Mouse (Mus musculus) limb, embryonic 12.5 days (tissue): ENCODE measurements around the gene Poc1b. TPM values are rescaled to one million over a fixed set of nuclear protein-coding genes. Genes with fewer than 3 reads are reported as not detected.
"Not testable (repeated sequence)": the region's sequence is repeated elsewhere in the genome, so short reads cannot be mapped to it uniquely, and the experiment has no call there.

Experiments used
- ATAC-seq: fragments of 200-750 bp; cut with Nextera tagmentation; 2 replicates; pipeline ENCODE4 v1.8.0; 2017; ENCODE audit warnings: low read depth, moderate TSS enrichment; ENCODE audit not compliant: insufficient number of reproducible peaks, insufficient read depth, low FRiP score, low TSS enrichment
- H3K27ac ChIP-seq: fragments of 300-500 bp; sonication (generic); 2 replicates; pipeline ENCODE4 v1.5.1; 2016; ENCODE audit warnings: mild to moderate bottlenecking, moderate library complexity
- H3K27me3 ChIP-seq: fragments of 300-500 bp; sonication (generic); 2 replicates; pipeline ENCODE4 v1.6.1; 2016; ENCODE audit warnings: mild to moderate bottlenecking, moderate library complexity
- H3K36me3 ChIP-seq: fragments of 300-500 bp; sonication (generic); 2 replicates; pipeline ENCODE4 v1.6.1; 2016; ENCODE audit warnings: mild to moderate bottlenecking, moderate library complexity
- H3K4me1 ChIP-seq: fragments of 300-500 bp; sonication (generic); replicated peaks from 2 replicates; pipeline ENCODE4 v1.6.1; 2016
- H3K4me2 ChIP-seq: fragments of 300-500 bp; sonication (generic); 2 replicates; pipeline ENCODE4 v1.6.1; 2016; ENCODE audit warnings: mild to moderate bottlenecking, moderate library complexity
- H3K4me3 ChIP-seq: fragments of 300-500 bp; sonication (generic); replicated peaks from 2 replicates; pipeline ENCODE4 v1.5.1; 2016; ENCODE audit warnings: mild to moderate bottlenecking
- H3K9ac ChIP-seq: fragments of 300-500 bp; sonication (generic); replicated peaks from 2 replicates; pipeline ENCODE4 v1.6.1; 2016; ENCODE audit warnings: mild to moderate bottlenecking, moderate library complexity
- H3K9me3 ChIP-seq: fragments of 300-500 bp; sonication (generic); 2 replicates; pipeline ENCODE4 v1.6.1; 2016; ENCODE audit warnings: mild to moderate bottlenecking, moderate library complexity
- WGBS: fragments of 180-500 bp; shearing (Covaris S2); methylation state at CpG from one replicate; pipeline ENCODE4 v1.1.7; 2016; 5-methylcytosine and 5-hydroxymethylcytosine counted together
- polyA plus RNA-seq: library from polyadenylated mRNA; unstranded; fragments of >200 nt; fragmentation: Nextera tagmentation; extraction: Ambion mirVana; gene quantifications from 2 replicates; pipeline ENCODE4 v1.2.1, GENCODE M21; 2016

The Poc1b gene
- polyA plus RNA-seq, 1 experiment from 2014 or later, result 22.7 TPM

- not testable (repeated sequence) for H3K4me1 ChIP-seq, H3K27ac ChIP-seq, H3K9ac ChIP-seq, H3K9me3 ChIP-seq, H3K27me3 ChIP-seq, H3K4me3 ChIP-seq, H3K4me2 ChIP-seq, ATAC-seq
- H3K36me3 ChIP-seq, result peaks cover 30% of the 10 kb centered on the region; the same call in 1 of the 2 replicates
- 94% methylated on average over 10 of the region's 10 CpGs for WGBS
Measured at GRCm38 (mm10) chr10:99157697-99158096, 50.9 kb downstream of the Poc1b start.

- H3K27ac ChIP-seq, result no peak overlapping the region
Measured at GRCm38 (mm10) chr10:99161987-99162582, 55.2 kb downstream of the Poc1b start.

GRCm38 (mm10) chr10:99163002-99163401 is 56.2 kb downstream of the Poc1b start:
- peaks cover 7% of the 10 kb centered on the region for H3K4me1 ChIP-seq
- H3K4me2 ChIP-seq, result no peak overlapping the region
- no peak for ATAC-seq
- H3K4me3 ChIP-seq, result no peak overlapping the region
- no peak overlapping the region for H3K9ac ChIP-seq
- H3K36me3 ChIP-seq, result peaks cover 10% of the 10 kb centered on the region; the same call in 1 of the 2 replicates
- no peaks in the 10 kb centered on the region for H3K27me3 ChIP-seq
- H3K27ac ChIP-seq, result no peak overlapping the region
- no peaks in the 10 kb centered on the region for H3K9me3 ChIP-seq
- 89% methylated on average over 5 of the region's 5 CpGs for WGBS

More at GRCm38 (mm10) chr10:99161987-99162582, 55.2 kb downstream of the Poc1b start:
- Histone ChIP-seq H3K9me3 (no peaks in the 10 kb centered on the region), H3K4me2 (no peak overlapping the region), H3K27me3 (no peaks in the 10 kb centered on the region), H3K4me1 (peaks cover 7% of the 10 kb centered on the region), H3K9ac (no peak overlapping the region), H3K4me3 (no peak overlapping the region), H3K36me3 (peaks cover 10% of the 10 kb centered on the region; the same call in 1 of the 2 replicates)
- no peak for ATAC-seq
- 37% methylated on average over 8 of the region's 8 CpGs for WGBS

GRCm38 (mm10) chr10:99164871-99165477 is 58.1 kb downstream of the Poc1b start:
- Histone ChIP-seq H3K4me3 (no peak overlapping the region), H3K36me3 (peaks cover 5% of the 10 kb centered on the region; the same call in 1 of the 2 replicates), H3K4me2 (no peak overlapping the region), H3K9me3 (no peaks in the 10 kb centered on the region), H3K27me3 (no peaks in the 10 kb centered on the region), H3K27ac (no peak overlapping the region), H3K4me1 (peaks cover 11% of the 10 kb centered on the region), H3K9ac (no peak overlapping the region)
- peak; percentile 50; the same call in 1 of the 2 replicates for ATAC-seq
- 39% methylated on average over 13 of the region's 13 CpGs for WGBS

DNA sequence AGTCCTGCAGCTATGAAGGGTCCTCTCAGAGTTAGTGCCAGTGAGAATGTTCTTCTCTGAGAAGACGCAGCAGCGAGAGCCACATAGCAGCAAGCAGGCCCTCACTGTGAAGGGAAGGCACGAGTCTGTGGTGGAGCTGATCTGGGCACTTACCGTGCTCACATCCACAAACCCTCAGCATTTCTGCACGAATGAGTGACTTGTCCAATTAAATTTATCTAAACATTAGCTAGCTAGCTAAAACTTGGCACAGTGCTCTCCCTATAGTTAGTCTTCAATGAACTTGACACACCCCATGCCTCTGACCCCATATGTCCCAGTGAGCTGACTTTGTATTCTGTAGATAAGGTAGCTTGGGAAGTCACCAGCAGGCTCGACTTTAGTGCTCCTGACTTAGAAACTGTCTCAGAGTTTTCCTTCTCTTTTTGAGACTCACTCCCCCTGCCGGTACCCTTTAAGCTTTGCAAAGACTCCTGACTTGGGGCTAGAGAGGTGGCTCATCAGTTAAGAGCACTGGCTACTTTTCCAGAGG is 59.0 kb downstream of the Poc1b start:
- H3K4me3 ChIP-seq, result no peak overlapping the region
- no peaks in the 10 kb centered on the region; the same call in 1 of the 2 replicates for H3K36me3 ChIP-seq
- H3K27ac ChIP-seq, result no peak overlapping the region
- no peak for ATAC-seq
- WGBS, result 77% methylated on average over 7 of the region's 7 CpGs
- no peaks in the 10 kb centered on the region for H3K9me3 ChIP-seq
- no peaks in the 10 kb centered on the region for H3K27me3 ChIP-seq
- peaks cover 11% of the 10 kb centered on the region for H3K4me1 ChIP-seq
- no peak overlapping the region for H3K9ac ChIP-seq
- H3K4me2 ChIP-seq, result no peak overlapping the region

DNA sequence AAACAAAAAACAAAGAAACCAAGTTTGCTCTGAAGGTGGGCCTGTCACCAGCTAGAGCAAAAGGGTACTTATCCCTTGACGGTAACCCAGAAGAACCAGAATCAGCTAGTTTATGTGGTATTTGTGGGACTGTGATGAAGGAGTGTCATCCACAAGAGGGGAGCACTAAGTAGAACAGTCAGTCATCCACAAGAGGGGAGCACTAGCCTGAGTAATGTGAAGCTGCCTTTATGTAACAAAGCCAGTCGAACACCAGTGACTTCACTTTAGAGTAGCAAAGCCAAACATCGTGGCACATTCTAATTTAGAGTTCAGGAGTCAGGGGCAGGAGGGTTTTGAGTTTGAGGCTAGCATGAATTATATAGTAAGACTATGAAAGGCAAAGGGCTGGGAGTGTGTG is 59.6 kb downstream of the Poc1b start:
- no peak overlapping the region for H3K27ac ChIP-seq
- no peak for ATAC-seq

GRCm38 (mm10) chr10:99168404-99168803 is 61.6 kb downstream of the Poc1b start:
- Histone ChIP-seq H3K27ac (no peak overlapping the region), H3K36me3 (no peaks in the 10 kb centered on the region), H3K4me1 (peaks cover 29% of the 10 kb centered on the region), H3K9ac (no peak overlapping the region), H3K27me3 (no peaks in the 10 kb centered on the region), H3K9me3 (no peaks in the 10 kb centered on the region), H3K4me3 (no peak overlapping the region), H3K4me2 (no peak overlapping the region)
- WGBS, result 79% methylated on average over 6 of the region's 6 CpGs
- ATAC-seq, result no peak

More for the DNA sequence above, 59.6 kb downstream of the Poc1b start:
- Histone ChIP-seq H3K9me3 (no peaks in the 10 kb centered on the region), H3K27me3 (no peaks in the 10 kb centered on the region), H3K4me1 (peaks cover 15% of the 10 kb centered on the region), H3K9ac (no peak overlapping the region), H3K4me3 (no peak overlapping the region), H3K4me2 (no peak overlapping the region), H3K36me3 (no peaks in the 10 kb centered on the region)
- WGBS, result 74% methylated on average over 3 of the region's 3 CpGs

DNA sequence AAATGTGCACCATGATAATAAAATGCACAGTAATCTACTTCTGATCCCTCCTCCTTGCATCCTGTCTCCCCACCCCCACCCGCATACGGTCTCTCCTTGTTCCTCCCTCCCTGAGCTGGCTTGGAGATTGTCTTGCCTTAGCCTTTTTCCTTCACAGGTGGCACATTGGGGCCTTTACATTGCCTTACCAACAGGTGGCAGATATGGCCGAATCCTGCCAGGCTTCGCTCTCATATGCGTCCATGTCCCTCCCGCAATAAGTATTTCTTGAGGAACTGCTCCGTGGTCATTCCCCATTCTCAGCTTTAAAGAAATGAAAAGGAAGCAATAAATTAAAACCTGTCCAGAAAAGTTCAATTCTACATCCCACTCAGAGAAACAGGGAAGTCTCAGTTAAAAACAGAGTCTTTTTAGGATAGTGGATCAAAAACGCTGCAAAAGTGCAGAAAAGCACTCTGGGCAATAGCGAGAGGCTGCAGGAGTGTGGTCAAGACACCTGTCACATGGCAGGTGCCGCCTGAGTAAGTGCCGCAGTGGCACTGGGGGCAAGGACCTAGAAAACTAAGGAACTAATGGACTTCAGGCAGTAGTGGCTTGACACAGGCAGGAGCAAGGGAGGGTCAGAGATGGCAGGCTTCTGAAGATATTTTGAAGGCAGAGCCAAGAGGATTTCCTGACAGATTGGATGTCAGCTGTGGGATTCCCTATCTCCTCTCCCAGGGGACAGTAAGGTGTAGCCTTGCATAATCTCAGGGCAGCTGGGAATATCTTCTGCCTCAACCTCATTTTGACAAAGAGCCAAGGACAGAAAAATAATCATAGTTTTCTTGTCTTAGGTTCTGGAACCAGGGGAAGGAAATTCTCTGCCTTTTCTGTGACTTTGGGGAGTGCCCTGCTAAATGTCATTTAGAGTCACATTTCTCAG is 62.3 kb downstream of the Poc1b start:
- no peak for ATAC-seq
- no peak overlapping the region for H3K4me2 ChIP-seq
- no peak overlapping the region for H3K27ac ChIP-seq
- WGBS, result 68% methylated on average over 11 of the region's 11 CpGs
- H3K4me1 ChIP-seq, result peaks cover 29% of the 10 kb centered on the region
- no peaks in the 10 kb centered on the region for H3K9me3 ChIP-seq
- H3K4me3 ChIP-seq, result no peak overlapping the region
- no peaks in the 10 kb centered on the region for H3K36me3 ChIP-seq
- no peaks in the 10 kb centered on the region for H3K27me3 ChIP-seq
- H3K9ac ChIP-seq, result no peak overlapping the region

- H3K27me3 ChIP-seq, result no peaks in the 10 kb centered on the region
- H3K4me2 ChIP-seq, result no peak overlapping the region
- 85% methylated on average over 5 of the region's 5 CpGs for WGBS
- ATAC-seq, result no peak
- no peaks in the 10 kb centered on the region for H3K36me3 ChIP-seq
- H3K9ac ChIP-seq, result no peak overlapping the region
- no peak overlapping the region for H3K4me3 ChIP-seq
- no peak overlapping the region for H3K27ac ChIP-seq
- no peaks in the 10 kb centered on the region for H3K9me3 ChIP-seq
- peaks cover 29% of the 10 kb centered on the region for H3K4me1 ChIP-seq
Measured at GRCm38 (mm10) chr10:99169765-99170129, 62.9 kb downstream of the Poc1b start.

DNA sequence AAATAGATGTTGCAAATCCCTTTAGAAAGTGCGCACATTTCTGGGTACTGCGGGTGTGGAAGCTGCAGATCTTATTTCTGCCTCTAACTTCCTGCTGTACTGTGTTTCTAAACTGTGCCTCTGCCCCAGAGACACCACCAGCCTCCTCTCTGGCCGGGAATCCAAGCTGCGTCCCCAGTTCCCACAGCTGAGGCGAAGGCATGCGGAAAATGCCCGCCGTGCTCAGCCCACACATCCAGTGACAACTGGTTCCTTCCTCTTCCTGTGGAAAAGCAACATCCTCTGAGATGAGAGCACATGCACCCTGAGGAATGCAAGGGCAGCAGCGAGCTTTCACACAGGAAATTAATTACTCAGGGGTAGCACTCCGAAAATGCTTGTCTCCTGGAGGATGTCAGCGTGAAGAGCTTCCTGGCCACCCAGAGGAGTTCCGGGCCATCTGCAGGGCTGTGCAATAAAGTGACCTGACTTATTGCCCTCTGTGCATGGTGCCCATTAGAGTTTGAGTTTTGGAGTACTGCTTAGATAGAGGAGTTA is 65.2 kb downstream of the Poc1b start:
- Histone ChIP-seq H3K4me2 (peak overlapping the region; percentile 28), H3K36me3 (no peaks in the 10 kb centered on the region), H3K9ac (no peak overlapping the region), H3K27ac (peak overlapping the region; percentile 58; the same call in 1 of the 2 replicates), H3K4me1 (peaks cover 22% of the 10 kb centered on the region), H3K4me3 (no peak overlapping the region), H3K9me3 (no peaks in the 10 kb centered on the region), H3K27me3 (no peaks in the 10 kb centered on the region)
- 0 out of 2 replicates have a peak, but pooled peaks have one; percentile 57 for ATAC-seq
- WGBS, result 11% methylated on average over 12 of the region's 12 CpGs
